Mouse (Mus musculus): ENCODE data around the gene Ubqln4. TPM values are rescaled to one million over a fixed set of nuclear protein-coding genes. Genes with fewer than 3 reads are reported as not detected.
A peak's percentile ranks its signal among the peaks of the same experiment; 100 is the strongest.

The Ubqln4 gene
- polyA plus RNA-seq, 1 experiment from 2014 or later, result 44.6 TPM

- H3K9me3 ChIP-seq, result no peaks in the 10 kb centered on the region
- H3K4me2 ChIP-seq, result no peak overlapping the region
- WGBS, result 55% methylated on average over 20 of the region's 20 CpGs
- H3K36me3 ChIP-seq, result peaks cover 15% of the 10 kb centered on the region
- ATAC-seq (ENCODE audit: insufficient number of reproducible peaks, insufficient read depth, low FRiP score, low TSS enrichment, low read depth), result no peak
- no peaks in the 10 kb centered on the region for H3K27me3 ChIP-seq
- H3K4me1 ChIP-seq, result peaks cover 28% of the 10 kb centered on the region
- no peak overlapping the region for H3K4me3 ChIP-seq
- no peak overlapping the region for H3K9ac ChIP-seq
- H3K27ac ChIP-seq, result 0 out of 2 replicates have a peak overlapping the region, but pooled peaks have one; percentile 11
These were observed 8.5 kb upstream of the Ubqln4 start for GRCm38 (mm10) chr3:88544955-88545591.

- Histone ChIP-seq H3K4me3 (no peak overlapping the region), H3K4me1 (peaks cover 17% of the 10 kb centered on the region), H3K27ac (no peak overlapping the region), H3K36me3 (0 out of 2 replicates have a peak, but pooled peaks cover 4% of the 10 kb centered on the region), H3K9ac (no peak overlapping the region), H3K4me2 (no peak overlapping the region), H3K27me3 (no peaks in the 10 kb centered on the region), H3K9me3 (no peaks in the 10 kb centered on the region)
- no peak for ATAC-seq (ENCODE audit: insufficient number of reproducible peaks, insufficient read depth, low FRiP score, low TSS enrichment, low read depth)
- 72% methylated on average over 6 of the region's 6 CpGs for WGBS
These were observed 6.7 kb upstream of the Ubqln4 start for GRCm38 (mm10) chr3:88546674-88547418.

GRCm38 (mm10) chr3:88548180-88548917, 5.2 kb upstream of the Ubqln4 start, which contains the start of gene Rab25:
Rab25 (minus strand) TSS chr3:88548300.
- H3K9ac ChIP-seq, result 0 out of 2 replicates have a peak within 1 kb of the TSS, but pooled peaks have one; percentile 4
- H3K36me3 ChIP-seq, result 0 out of 2 replicates have a peak, but pooled peaks cover 4% of the 10 kb centered on the region
- WGBS, result 42% methylated on average over 18 of the region's 18 CpGs
- H3K27me3 ChIP-seq, result no peaks in the 10 kb centered on the region
- H3K4me3 ChIP-seq, result peak within 1 kb of the TSS; percentile 19
- no peak for ATAC-seq (ENCODE audit: insufficient number of reproducible peaks, insufficient read depth, low FRiP score, low TSS enrichment, low read depth)
- no peaks in the 10 kb centered on the region for H3K9me3 ChIP-seq
- H3K27ac ChIP-seq, result peak within 1 kb of the TSS; percentile 39; the same call in 1 of the 2 replicates
- H3K4me2 ChIP-seq, result peak within 1 kb of the TSS; percentile 40
- H3K4me1 ChIP-seq, result peaks cover 19% of the 10 kb centered on the region

GRCm38 (mm10) chr3:88551586-88551985, 2.0 kb upstream of the Ubqln4 start:
- Histone ChIP-seq H3K9ac (peak overlapping the region; percentile 82; the same call in 1 of the 2 replicates), H3K27ac (no peak overlapping the region), H3K9me3 (no peaks in the 10 kb centered on the region), H3K4me1 (peaks cover 29% of the 10 kb centered on the region), H3K27me3 (no peaks in the 10 kb centered on the region), H3K4me2 (peak overlapping the region; percentile 81), H3K36me3 (peaks cover 18% of the 10 kb centered on the region), H3K4me3 (peak overlapping the region; percentile 73)
- WGBS, result 78% methylated on average over 4 of the region's 4 CpGs
- ATAC-seq (ENCODE audit: insufficient number of reproducible peaks, insufficient read depth, low FRiP score, low TSS enrichment, low read depth), result no peak

GRCm38 (mm10) chr3:88552082-88552645, 1.4 kb upstream of the Ubqln4 start:
- no peak for ATAC-seq (ENCODE audit: insufficient number of reproducible peaks, insufficient read depth, low FRiP score, low TSS enrichment, low read depth)
- Histone ChIP-seq H3K36me3 (peaks cover 24% of the 10 kb centered on the region), H3K9me3 (no peaks in the 10 kb centered on the region), H3K4me1 (peaks cover 29% of the 10 kb centered on the region), H3K4me2 (peak overlapping the region; percentile 81), H3K4me3 (peak overlapping the region; percentile 73), H3K9ac (peak overlapping the region; percentile 82), H3K27me3 (no peaks in the 10 kb centered on the region), H3K27ac (peak overlapping the region; percentile 96)
- 19% methylated on average over 16 of the region's 16 CpGs for WGBS

GRCm38 (mm10) chr3:88552676-88553524, 658 bp upstream of the Ubqln4 start, which contains the start of gene Lamtor2:
Lamtor2 (minus strand) TSS chr3:88553074.
- H3K9me3 ChIP-seq, result no peaks in the 10 kb centered on the region
- peak within 1 kb of the TSS; percentile 73 for H3K4me3 ChIP-seq
- H3K4me2 ChIP-seq, result peak within 1 kb of the TSS; percentile 81
- peaks cover 29% of the 10 kb centered on the region for H3K4me1 ChIP-seq
- H3K36me3 ChIP-seq, result peaks cover 30% of the 10 kb centered on the region
- WGBS, result under 1% methylated on average over 48 of the region's 48 CpGs
- peak within 1 kb of the TSS; percentile 96 for H3K27ac ChIP-seq
- H3K27me3 ChIP-seq, result no peaks in the 10 kb centered on the region
- ATAC-seq (ENCODE audit: insufficient number of reproducible peaks, insufficient read depth, low FRiP score, low TSS enrichment, low read depth), result peak; percentile 87
- H3K9ac ChIP-seq, result peak within 1 kb of the TSS; percentile 91

GRCm38 (mm10) chr3:88553880-88554586, 475 bp downstream of the Ubqln4 start:
- H3K9ac ChIP-seq, result peak overlapping the region; percentile 91
- peaks cover 26% of the 10 kb centered on the region for H3K4me1 ChIP-seq
- H3K4me3 ChIP-seq, result peak overlapping the region; percentile 73
- H3K9me3 ChIP-seq, result no peaks in the 10 kb centered on the region
- no peak; the same call in 1 of the 2 replicates for ATAC-seq (ENCODE audit: insufficient number of reproducible peaks, insufficient read depth, low FRiP score, low TSS enrichment, low read depth)
- peak overlapping the region; percentile 81 for H3K4me2 ChIP-seq
- H3K36me3 ChIP-seq, result peaks cover 36% of the 10 kb centered on the region
- no peaks in the 10 kb centered on the region for H3K27me3 ChIP-seq
- peak overlapping the region; percentile 96 for H3K27ac ChIP-seq
- under 1% methylated on average over 41 of the region's 41 CpGs for WGBS

GRCm38 (mm10) chr3:88555069-88555605, 1.6 kb downstream of the Ubqln4 start:
- Histone ChIP-seq H3K9me3 (no peaks in the 10 kb centered on the region), H3K4me1 (peaks cover 26% of the 10 kb centered on the region), H3K27ac (no peak overlapping the region), H3K4me3 (no peak overlapping the region), H3K27me3 (no peaks in the 10 kb centered on the region), H3K36me3 (peaks cover 47% of the 10 kb centered on the region), H3K4me2 (peak overlapping the region; percentile 81), H3K9ac (peak overlapping the region; percentile 46; the same call in 1 of the 2 replicates)
- no peak for ATAC-seq (ENCODE audit: insufficient number of reproducible peaks, insufficient read depth, low FRiP score, low TSS enrichment, low read depth)
- 81% methylated on average over 5 of the region's 5 CpGs for WGBS

GRCm38 (mm10) chr3:88555731-88556130, 2.2 kb downstream of the Ubqln4 start:
- H3K4me2 ChIP-seq, result no peak overlapping the region
- no peaks in the 10 kb centered on the region for H3K9me3 ChIP-seq
- no peaks in the 10 kb centered on the region for H3K27me3 ChIP-seq
- no peak overlapping the region for H3K4me3 ChIP-seq
- H3K27ac ChIP-seq, result no peak overlapping the region
- no peak for ATAC-seq (ENCODE audit: insufficient number of reproducible peaks, insufficient read depth, low FRiP score, low TSS enrichment, low read depth)
- peak overlapping the region; percentile 46; the same call in 1 of the 2 replicates for H3K9ac ChIP-seq
- WGBS, result 95% methylated on average over 6 of the region's 6 CpGs
- H3K36me3 ChIP-seq, result peaks cover 53% of the 10 kb centered on the region
- peaks cover 26% of the 10 kb centered on the region for H3K4me1 ChIP-seq

- peaks cover 62% of the 10 kb centered on the region for H3K36me3 ChIP-seq
- no peaks in the 10 kb centered on the region for H3K9me3 ChIP-seq
- no peak overlapping the region for H3K27ac ChIP-seq
- WGBS, result 95% methylated on average over 8 of the region's 8 CpGs
- no peak overlapping the region for H3K9ac ChIP-seq
- peaks cover 22% of the 10 kb centered on the region for H3K4me1 ChIP-seq
- ATAC-seq (ENCODE audit: insufficient number of reproducible peaks, insufficient read depth, low FRiP score, low TSS enrichment, low read depth), result no peak
- H3K4me3 ChIP-seq, result no peak overlapping the region
- H3K27me3 ChIP-seq, result no peaks in the 10 kb centered on the region
- no peak overlapping the region for H3K4me2 ChIP-seq
These were observed 3.1 kb downstream of the Ubqln4 start for GRCm38 (mm10) chr3:88556616-88557015.
